ENCODE assay signal across 8 mouse cellular contexts in the genomic region with DNA sequence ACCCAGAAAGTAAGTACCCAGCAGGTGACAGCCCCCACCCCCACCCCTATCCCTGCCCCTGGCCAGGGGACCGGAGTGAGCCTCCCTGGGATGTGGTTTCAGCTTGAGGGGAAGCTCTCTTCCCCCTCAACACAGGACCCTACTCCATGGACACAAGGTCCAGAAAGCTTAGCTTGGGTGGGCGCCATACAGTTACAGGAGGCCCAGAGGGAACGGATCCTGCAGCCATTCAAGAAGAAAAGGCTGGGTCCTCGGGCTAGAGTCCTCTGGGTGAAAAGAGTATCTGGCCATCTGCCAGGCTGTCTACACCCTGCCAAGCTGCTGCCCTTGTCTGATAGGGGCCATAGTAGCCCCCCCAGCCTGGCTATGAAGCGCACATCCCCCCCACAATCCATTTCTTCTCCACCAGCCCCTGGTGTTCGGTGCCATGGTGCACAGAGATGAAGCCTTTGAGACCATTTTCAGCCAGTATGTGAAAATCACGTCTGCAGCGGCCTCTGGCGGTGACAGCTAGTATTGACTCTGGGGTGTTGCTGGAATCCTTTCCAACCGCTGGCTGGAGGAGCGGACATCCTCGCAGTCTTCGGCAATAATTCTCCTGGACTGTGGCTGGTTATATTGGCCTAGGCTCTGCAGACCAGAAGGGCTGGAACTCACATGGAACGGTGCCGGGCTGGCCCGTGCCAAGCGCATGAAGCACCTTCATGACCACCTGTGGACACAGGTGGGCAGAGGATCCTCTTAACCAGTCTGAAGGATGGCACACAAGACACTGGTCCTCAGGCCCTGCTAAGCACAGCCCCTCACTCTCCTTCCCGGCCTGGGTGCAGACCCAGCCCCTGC. TPM values are rescaled to one million over a fixed set of nuclear protein-coding genes. Genes with fewer than 3 reads are reported as not detected.
DNase-seq lines count a peak whose midpoint lies in the region; ATAC-seq and TF ChIP-seq lines count a peak whose summit lies in the region.

No protein-coding gene starts in this region.

- H3K27me3 ChIP-seq in embryonic facial prominence, embryonic 10.5 days (replicated peaks; ENCODE audit: low read depth, poor library complexity, severe bottlenecking): no peaks in the 10 kb centered on the region
- no peaks in the 10 kb centered on the region for H3K27me3 ChIP-seq in kidney, embryonic 15.5 days
- H3K27me3 ChIP-seq in limb, embryonic 14.5 days (ENCODE audit: control insufficient read depth, insufficient read depth, low read length): no peaks in the 10 kb centered on the region

- H3K27ac ChIP-seq in embryonic facial prominence, embryonic 10.5 days (replicated peaks): peak overlapping the region; percentile 24; the same call in 1 of the 2 replicates
- no peak overlapping the region for H3K27ac ChIP-seq in kidney, embryonic 15.5 days
- no peak overlapping the region for H3K27ac ChIP-seq in limb, embryonic 14.5 days (replicated peaks; ENCODE audit: low read depth, low read length)

- H3K9ac ChIP-seq in kidney, embryonic 15.5 days: no peak overlapping the region
- H3K9ac ChIP-seq in limb, embryonic 14.5 days (ENCODE audit: low read depth, low read length, severe bottlenecking): no peak overlapping the region

- 51% methylated on average over 18 of the region's 18 CpGs for WGBS in embryonic facial prominence, embryonic 10.5 days
- WGBS in kidney, embryonic 15.5 days: 38% methylated on average over 18 of the region's 18 CpGs
- whole genome bisulfite sequencing in limb, embryonic 14.5 days: 43% methylated on average over 17 of the region's 18 CpGs

- H3K4me2 ChIP-seq in kidney, embryonic 15.5 days: no peak overlapping the region
- H3K4me2 ChIP-seq in limb, embryonic 14.5 days (replicated peaks; ENCODE audit: low read depth, low read length, severe bottlenecking): no peak overlapping the region

- 0 out of 2 replicates have a peak, but pooled peaks have one; percentile 26 for ATAC-seq in kidney, embryonic 15.5 days (replicated peaks; ENCODE audit: low FRiP score)
- ATAC-seq in limb, embryonic 14.5 days (ENCODE audit: low FRiP score, low read depth): peak; percentile 36; the same call in 1 of the 2 replicates

- DNase-seq in 416B (ENCODE audit: low read depth): peak; percentile 73
- DNase-seq in adrenal gland, postnatal 14 days: peak; percentile 91
- peak; percentile 85 for DNase-seq in embryonic facial prominence, embryonic 10.5 days (ENCODE audit: low spot score)
- DNase-seq in heart, adult 8-10 months (ENCODE audit: low spot score): peak; percentile 91
- DNase-seq in limb, embryonic 14.5 days (ENCODE audit: low spot score): peak; percentile 68
- DNase-seq in naive thymus-derived CD4-positive, alpha-beta T cell, adult 2 months (ENCODE audit: low read depth): peak; percentile 84
- peak; percentile 85 to 95 for DNase-seq in spleen, postnatal 4 days (ENCODE audit: low spot score in 2 of 2)

- peaks cover 60% of the 10 kb centered on the region for H3K36me3 ChIP-seq in embryonic facial prominence, embryonic 10.5 days (replicated peaks)
- H3K36me3 ChIP-seq in kidney, embryonic 15.5 days: peaks cover 53% of the 10 kb centered on the region
- peaks cover 54% of the 10 kb centered on the region for H3K36me3 ChIP-seq in limb, embryonic 14.5 days (ENCODE audit: control insufficient read depth, insufficient read depth, low read length)

- no peaks in the 10 kb centered on the region for H3K4me1 ChIP-seq in embryonic facial prominence, embryonic 10.5 days
- peaks cover 2% of the 10 kb centered on the region; the same call in 1 of the 2 replicates for H3K4me1 ChIP-seq in kidney, embryonic 15.5 days
- H3K4me1 ChIP-seq in limb, embryonic 14.5 days (ENCODE audit: control insufficient read depth, insufficient read depth, low read length): no peaks in the 10 kb centered on the region

- no peak overlapping the region for H3K4me3 ChIP-seq in embryonic facial prominence, embryonic 10.5 days
- H3K4me3 ChIP-seq in kidney, embryonic 15.5 days (replicated peaks): no peak overlapping the region
- H3K4me3 ChIP-seq in limb, embryonic 14.5 days (replicated peaks; ENCODE audit: low read length): no peak overlapping the region

- 0 out of 2 replicates have a peak, but pooled peaks have one; percentile 13 for TF ChIP-seq POLR2A in limb, embryonic 14.5 days (IDR thresholded peaks at IDR 0.05; ENCODE audit: borderline replicate concordance, extremely low read depth, insufficient read depth, insufficient read length)

- H3K9me3 ChIP-seq in embryonic facial prominence, embryonic 10.5 days: no peaks in the 10 kb centered on the region
- H3K9me3 ChIP-seq in kidney, embryonic 15.5 days (replicated peaks): no peaks in the 10 kb centered on the region
- H3K9me3 ChIP-seq in limb, embryonic 14.5 days (ENCODE audit: control insufficient read depth, low read length): no peaks in the 10 kb centered on the region

RNA-seq across cellular contexts. Expression of gene Cerk, which starts 50.8 kb away (rescaled TPM):
- 31.5 and 33.0 TPM in 2 replicates for total RNA-seq in adrenal gland, postnatal 14 days (2021)
- 11.7 and 13.1 TPM in 2 replicates for polyA plus RNA-seq in embryonic facial prominence, embryonic 10.5 days (2016; fragmentation: Nextera tagmentation; extraction: Ambion mirVana)
- total RNA-seq in heart, adult 8-10 months (2022): 10 to 100 TPM; 25.5 to 32.9 (median 29.4) TPM
- polyA plus RNA-seq in kidney, embryonic 15.5 days (2015; fragmentation: Nextera tagmentation; extraction: Ambion mirVana): 12.1 and 12.4 TPM in 2 replicates
- 20.4 and 23.3 TPM in 2 replicates for polyA plus RNA-seq in limb, embryonic 14.5 days (2012; rRNA removed)
- 18.0 and 19.7 TPM in 2 replicates for polyA plus RNA-seq in limb, embryonic 14.5 days (2014; fragmentation: Nextera tagmentation; extraction: Ambion mirVana)
